Mouse (Mus musculus) thymus, postnatal 14 days (tissue): Measurements from ENCODE around the gene Nme7.

Experiments
- DNase-seq: peaks from one replicate; pipeline ENCODE4 v3.0.0; 2021

The Nme7 gene

GRCm38 (mm10) chr1:164389743-164390142 lies 85.8 kb downstream of the Nme7 start:
- DNase-seq, result no peak

GRCm38 (mm10) chr1:164392176-164392575 lies 88.3 kb downstream of the Nme7 start:
- DNase-seq, result no peak

GRCm38 (mm10) chr1:164395131-164395780 lies 91.3 kb downstream of the Nme7 start:
- DNase-seq, result no peak

- no peak for DNase-seq
These were observed 93.8 kb downstream of the Nme7 start for GRCm38 (mm10) chr1:164397672-164398071.

- DNase-seq, result no peak
These were observed 95.7 kb downstream of the Nme7 start for GRCm38 (mm10) chr1:164399578-164399977.

GRCm38 (mm10) chr1:164405385-164405802 lies 101.5 kb downstream of the Nme7 start:
- peak; percentile 20 for DNase-seq

- no peak for DNase-seq
These were observed 102.6 kb downstream of the Nme7 start for GRCm38 (mm10) chr1:164406506-164406905.

- DNase-seq, result no peak
These were observed 104.7 kb downstream of the Nme7 start for GRCm38 (mm10) chr1:164408655-164409054.

GRCm38 (mm10) chr1:164411306-164411705 lies 107.4 kb downstream of the Nme7 start:
- DNase-seq, result no peak

- no peak for DNase-seq
These were observed 109.0 kb downstream of the Nme7 start for GRCm38 (mm10) chr1:164412906-164413305.

GRCm38 (mm10) chr1:164413608-164414007 lies 109.7 kb downstream of the Nme7 start:
- peak; percentile 20 for DNase-seq

GRCm38 (mm10) chr1:164415347-164415751 lies 111.4 kb downstream of the Nme7 start:
- DNase-seq, result no peak

- DNase-seq, result no peak
These were observed 112.9 kb downstream of the Nme7 start for GRCm38 (mm10) chr1:164416692-164417394.

GRCm38 (mm10) chr1:164417604-164418003 lies 113.7 kb downstream of the Nme7 start:
- no peak for DNase-seq

- no peak for DNase-seq
These were observed 114.4 kb downstream of the Nme7 start for GRCm38 (mm10) chr1:164418320-164418719.

GRCm38 (mm10) chr1:164419401-164419800 lies 115.5 kb downstream of the Nme7 start:
- DNase-seq, result no peak

GRCm38 (mm10) chr1:164420623-164421354 lies 116.9 kb downstream of the Nme7 start:
- DNase-seq, result no peak

- peak; percentile 63 for DNase-seq
These were observed 122.3 kb downstream of the Nme7 start for GRCm38 (mm10) chr1:164426227-164426626.

GRCm38 (mm10) chr1:164427777-164428176 lies 123.9 kb downstream of the Nme7 start:
- no peak for DNase-seq

GRCm38 (mm10) chr1:164428644-164429043 lies 124.7 kb downstream of the Nme7 start:
- DNase-seq, result no peak

GRCm38 (mm10) chr1:164432649-164433048 lies 128.7 kb downstream of the Nme7 start:
- DNase-seq, result no peak

- DNase-seq, result no peak
These were observed 130.1 kb downstream of the Nme7 start for GRCm38 (mm10) chr1:164434049-164434448.

- DNase-seq, result no peak
These were observed 132.8 kb downstream of the Nme7 start for GRCm38 (mm10) chr1:164436749-164437148.

GRCm38 (mm10) chr1:164440230-164440629 lies 136.3 kb downstream of the Nme7 start:
- no peak for DNase-seq
